Mouse (Mus musculus) embryonic facial prominence, embryonic 12.5 days (tissue): Measurements from ENCODE around the gene Fam89b. TPM values are rescaled to one million over a fixed set of nuclear protein-coding genes. Genes with fewer than 3 reads are reported as not detected.

ENCODE experiments used
- ATAC-seq: fragments of 200-750 bp; cut with Nextera tagmentation; 2 replicates; pipeline ENCODE4 v1.8.0; 2017; ENCODE audit not compliant: insufficient number of reproducible peaks, insufficient read depth, low FRiP score, low TSS enrichment
- H3K27ac ChIP-seq: fragments of 300-500 bp; sonication (generic); 2 replicates; pipeline ENCODE4 v1.5.1; 2016; ENCODE audit warnings: mild to moderate bottlenecking
- H3K27me3 ChIP-seq: fragments of 300-500 bp; sonication (generic); 2 replicates; pipeline ENCODE4 v1.6.1; 2016; ENCODE audit warnings: mild to moderate bottlenecking, moderate library complexity
- H3K36me3 ChIP-seq: fragments of 300-500 bp; sonication (generic); 2 replicates; pipeline ENCODE4 v1.6.1; 2016; ENCODE audit warnings: mild to moderate bottlenecking
- H3K4me1 ChIP-seq: fragments of 300-500 bp; sonication (generic); 2 replicates; pipeline ENCODE4 v1.6.1; 2016
- H3K4me2 ChIP-seq: fragments of 300-500 bp; sonication (generic); replicated peaks from 2 replicates; pipeline ENCODE4 v1.6.1; 2016; ENCODE audit warnings: mild to moderate bottlenecking, moderate library complexity
- H3K4me3 ChIP-seq: fragments of 300-500 bp; sonication (generic); 2 replicates; pipeline ENCODE4 v1.5.1; 2016; ENCODE audit warnings: mild to moderate bottlenecking
- H3K9ac ChIP-seq: fragments of 300-500 bp; sonication (generic); 2 replicates; pipeline ENCODE4 v1.6.1; 2016; ENCODE audit warnings: mild to moderate bottlenecking, moderate library complexity
- H3K9me3 ChIP-seq: fragments of 300-500 bp; sonication (generic); 2 replicates; pipeline ENCODE4 v1.6.1; 2016; ENCODE audit warnings: mild to moderate bottlenecking, moderate library complexity
- WGBS: fragments of 180-500 bp; shearing (Covaris S2); methylation state at CpG from one replicate; pipeline ENCODE4 v1.1.7; 2016; 5-methylcytosine and 5-hydroxymethylcytosine counted together
- polyA plus RNA-seq: library from polyadenylated mRNA; unstranded; fragments of >200 nt; fragmentation: Nextera tagmentation; extraction: Ambion mirVana; gene quantifications from 2 replicates; pipeline ENCODE4 v1.2.1, GENCODE M21; 2016

Fam89b gene
- polyA plus RNA-seq, 1 experiment from 2014 or later, result 143 TPM

GRCm38 (mm10) chr19:5750951-5751350, 21.5 kb upstream of the Fam89b start:
- Histone ChIP-seq H3K27me3 (peaks cover 82% of the 10 kb centered on the region), H3K4me3 (no peak overlapping the region)
- 6% methylated on average over 22 of the region's 22 CpGs for WGBS

GRCm38 (mm10) chr19:5749476-5749875, 20.0 kb upstream of the Fam89b start:
- peaks cover 5% of the 10 kb centered on the region; the same call in 1 of the 2 replicates for H3K36me3 ChIP-seq
- H3K9ac ChIP-seq, result peak overlapping the region; percentile 7; the same call in 1 of the 2 replicates
- H3K27me3 ChIP-seq, result peaks cover 85% of the 10 kb centered on the region
- H3K4me3 ChIP-seq, result no peak overlapping the region
- no peak overlapping the region for H3K4me2 ChIP-seq
- H3K27ac ChIP-seq, result no peak overlapping the region
- 85% methylated on average over 6 of the region's 6 CpGs for WGBS
- H3K4me1 ChIP-seq, result peaks cover 25% of the 10 kb centered on the region
- H3K9me3 ChIP-seq, result no peaks in the 10 kb centered on the region
- ATAC-seq, result no peak

More at GRCm38 (mm10) chr19:5750951-5751350, 21.5 kb upstream of the Fam89b start:
- Histone ChIP-seq H3K9me3 (no peaks in the 10 kb centered on the region), H3K27ac (no peak overlapping the region), H3K4me1 (peaks cover 18% of the 10 kb centered on the region), H3K36me3 (peaks cover 9% of the 10 kb centered on the region; the same call in 1 of the 2 replicates), H3K9ac (peak overlapping the region; percentile 35; the same call in 1 of the 2 replicates), H3K4me2 (peak overlapping the region; percentile 30)
- no peak for ATAC-seq

- peaks cover 36% of the 10 kb centered on the region for H3K4me1 ChIP-seq
- H3K36me3 ChIP-seq, result no peaks in the 10 kb centered on the region
- H3K4me2 ChIP-seq, result no peak overlapping the region
- no peak overlapping the region for H3K9ac ChIP-seq
- H3K9me3 ChIP-seq, result no peaks in the 10 kb centered on the region
- no peak for ATAC-seq
- H3K27me3 ChIP-seq, result peaks cover 77% of the 10 kb centered on the region
- WGBS, result 26% methylated on average over 12 of the region's 12 CpGs
- H3K4me3 ChIP-seq, result no peak overlapping the region
- no peak overlapping the region for H3K27ac ChIP-seq
Observed at GRCm38 (mm10) chr19:5746907-5747363, 17.5 kb upstream of the Fam89b start.

GRCm38 (mm10) chr19:5745756-5746710, 16.6 kb upstream of the Fam89b start:
- Histone ChIP-seq H3K27me3 (peaks cover 68% of the 10 kb centered on the region), H3K4me1 (peaks cover 33% of the 10 kb centered on the region), H3K27ac (no peak overlapping the region), H3K4me2 (peak overlapping the region; percentile 50), H3K4me3 (peak overlapping the region; percentile 23), H3K9me3 (no peaks in the 10 kb centered on the region), H3K9ac (peak overlapping the region; percentile 41), H3K36me3 (no peaks in the 10 kb centered on the region)
- ATAC-seq, result no peak
- 5% methylated on average over 36 of the region's 36 CpGs for WGBS

- 51% methylated on average over 5 of the region's 5 CpGs for WGBS
- Histone ChIP-seq H3K4me1 (peaks cover 39% of the 10 kb centered on the region), H3K27ac (no peak overlapping the region), H3K9me3 (no peaks in the 10 kb centered on the region), H3K36me3 (no peaks in the 10 kb centered on the region), H3K27me3 (peaks cover 43% of the 10 kb centered on the region), H3K4me2 (no peak overlapping the region), H3K4me3 (no peak overlapping the region), H3K9ac (no peak overlapping the region)
- no peak for ATAC-seq
Observed at GRCm38 (mm10) chr19:5743576-5743975, 14.1 kb upstream of the Fam89b start.

- no peaks in the 10 kb centered on the region for H3K36me3 ChIP-seq
- peaks cover 36% of the 10 kb centered on the region for H3K27me3 ChIP-seq
- H3K9ac ChIP-seq, result peak overlapping the region; percentile 93
- H3K9me3 ChIP-seq, result no peaks in the 10 kb centered on the region
- ATAC-seq, result no peak
- H3K4me1 ChIP-seq, result peaks cover 39% of the 10 kb centered on the region
- under 1% methylated on average over 32 of the region's 32 CpGs for WGBS
- H3K27ac ChIP-seq, result peak overlapping the region; percentile 90
- H3K4me3 ChIP-seq, result peak overlapping the region; percentile 75
- H3K4me2 ChIP-seq, result peak overlapping the region; percentile 93
Observed at GRCm38 (mm10) chr19:5742241-5742641, 12.8 kb upstream of the Fam89b start.

GRCm38 (mm10) chr19:5741641-5742240, 12.3 kb upstream of the Fam89b start:
- peak; percentile 53; the same call in 1 of the 2 replicates for ATAC-seq
- no peaks in the 10 kb centered on the region for H3K9me3 ChIP-seq
- H3K27me3 ChIP-seq, result peaks cover 33% of the 10 kb centered on the region
- peaks cover 39% of the 10 kb centered on the region for H3K4me1 ChIP-seq
- H3K27ac ChIP-seq, result peak overlapping the region; percentile 90
- no peaks in the 10 kb centered on the region for H3K36me3 ChIP-seq
- peak overlapping the region; percentile 93 for H3K9ac ChIP-seq
- H3K4me2 ChIP-seq, result peak overlapping the region; percentile 93
- H3K4me3 ChIP-seq, result peak overlapping the region; percentile 75
- WGBS, result under 1% methylated on average over 53 of the region's 55 CpGs

GRCm38 (mm10) chr19:5740320-5741317, 11.2 kb upstream of the Fam89b start, which contains the start of gene Ltbp3:
Ltbp3 (plus strand) TSS chr19:5740904.
- Histone ChIP-seq H3K36me3 (no peaks in the 10 kb centered on the region), H3K9me3 (no peaks in the 10 kb centered on the region), H3K4me2 (peak within 1 kb of the TSS; percentile 93), H3K4me1 (peaks cover 29% of the 10 kb centered on the region), H3K4me3 (peak within 1 kb of the TSS; percentile 75), H3K9ac (peak within 1 kb of the TSS; percentile 93), H3K27ac (peak within 1 kb of the TSS; percentile 90), H3K27me3 (peaks cover 26% of the 10 kb centered on the region)
- whole genome bisulfite sequencing, result 15% methylated on average over 10 of the region's 14 CpGs
- ATAC-seq, result no peak

GRCm38 (mm10) chr19:5739446-5739845, 10.0 kb upstream of the Fam89b start:
- Histone ChIP-seq H3K4me1 (peaks cover 24% of the 10 kb centered on the region), H3K4me2 (no peak overlapping the region), H3K4me3 (no peak overlapping the region), H3K9me3 (no peaks in the 10 kb centered on the region), H3K27ac (no peak overlapping the region), H3K36me3 (no peaks in the 10 kb centered on the region), H3K9ac (no peak overlapping the region), H3K27me3 (peaks cover 17% of the 10 kb centered on the region; the same call in 1 of the 2 replicates)
- 64% methylated on average over 2 of the region's 2 CpGs for WGBS
- ATAC-seq, result no peak

- Histone ChIP-seq H3K27ac (no peak overlapping the region), H3K9me3 (no peaks in the 10 kb centered on the region), H3K9ac (no peak overlapping the region), H3K27me3 (0 out of 2 replicates have a peak, but pooled peaks cover 7% of the 10 kb centered on the region), H3K36me3 (no peaks in the 10 kb centered on the region), H3K4me1 (peaks cover 15% of the 10 kb centered on the region), H3K4me2 (no peak overlapping the region), H3K4me3 (no peak overlapping the region)
- no peak for ATAC-seq
- 83% methylated on average over 9 of the region's 9 CpGs for WGBS
Observed at GRCm38 (mm10) chr19:5734325-5734724, 4.9 kb upstream of the Fam89b start.
